Mouse (Mus musculus): ENCODE results near the gene Brd4. TPM values are rescaled to one million over a fixed set of nuclear protein-coding genes. Genes with fewer than 3 reads are reported as not detected.

The Brd4 gene
- total RNA-seq, 2 experiments from 2014 or later: 75.4 to 77.0 TPM

Other genes with a start within 250 kb of the Brd4 start
- 10 to 100 TPM in 1 of 2 experiments, 1 to 10 TPM in 1; 9.4 to 13.1 TPM for gene Rrp1b, start 248.6 kb downstream of the Brd4 start, total RNA-seq (2021)
- gene Hsf2bp, start 248.4 kb downstream of the Brd4 start, total RNA-seq (2021): under 1 TPM; 0.69 to 0.97 TPM
- gene Notch3, start 117.9 kb downstream of the Brd4 start, total RNA-seq (2021): 10 to 100 TPM; 57.6 to 65.3 TPM
- under 1 TPM; 0.53 to 0.77 TPM for gene Ephx3, start 95.2 kb downstream of the Brd4 start, total RNA-seq (2021)
- gene Akap8, start 36.5 kb upstream of the Brd4 start, total RNA-seq (2021): 10 to 100 TPM; 62.0 to 72.8 TPM
- gene Akap8l, start 65.9 kb upstream of the Brd4 start, total RNA-seq (2021): 10 to 100 TPM; 46.6 to 51.8 TPM
- gene Wiz, start 104.7 kb upstream of the Brd4 start, total RNA-seq (2021): 10 to 100 TPM; 29.5 to 30.7 TPM
- gene Rasal3, start 118.9 kb upstream of the Brd4 start, total RNA-seq (2021): 1 to 10 TPM in 1 of 2 experiments, under 1 TPM in 1; 0.55 to 1.3 TPM
- under 1 TPM in 1 of 2 experiments, not detected in 1; 0.29 TPM for gene Pglyrp2, start 139.4 kb upstream of the Brd4 start, total RNA-seq (2021)
- gene Cyp4f39, start 168.0 kb upstream of the Brd4 start, total RNA-seq (2021): under 1 TPM; 0.24 to 0.74 TPM
- 1 to 10 TPM; 6.4 to 6.8 TPM for gene Cyp4f17, start 221.3 kb upstream of the Brd4 start, total RNA-seq (2021)

Data from heart, postnatal 10 days (tissue).